Mouse (Mus musculus): ENCODE measurements around the gene Casp3.
A peak's percentile ranks its signal among the peaks of the same experiment; 100 is the strongest.
"Not testable (repeated sequence)": the region's sequence is repeated elsewhere in the genome, so short reads cannot be mapped to it uniquely, and the experiment has no call there.

Gene Casp3

GRCm38 (mm10) chr8:46616879-46617689 is at the start of gene Casp3, which contains the start of gene Primpol:
Gene Casp3 (plus strand): TSS chr8:46617291.
Gene Primpol (minus strand): TSS chr8:46617212.
- peak; percentile 93 for DNase-seq

- no peak for DNase-seq
Observed at GRCm38 (mm10) chr8:46567946-46568345, 49.1 kb upstream of the Casp3 start.

GRCm38 (mm10) chr8:46568942-46569341 is 48.1 kb upstream of the Casp3 start:
- DNase-seq: no peak

GRCm38 (mm10) chr8:46569659-46570441 is 47.2 kb upstream of the Casp3 start:
- no peak for DNase-seq

GRCm38 (mm10) chr8:46570673-46571072 is 46.4 kb upstream of the Casp3 start:
- DNase-seq: no peak

- DNase-seq: no peak
Observed at GRCm38 (mm10) chr8:46573446-46573845, 43.6 kb upstream of the Casp3 start.

GRCm38 (mm10) chr8:46573964-46574363 is 43.1 kb upstream of the Casp3 start:
- DNase-seq: no peak

- no peak for DNase-seq
Observed at GRCm38 (mm10) chr8:46578794-46579193, 38.3 kb upstream of the Casp3 start.

- DNase-seq: not testable (repeated sequence)
Observed at GRCm38 (mm10) chr8:46584328-46584727, 32.8 kb upstream of the Casp3 start.

- no peak for DNase-seq
Observed at GRCm38 (mm10) chr8:46585576-46585975, 31.5 kb upstream of the Casp3 start.

GRCm38 (mm10) chr8:46587911-46588310 is 29.2 kb upstream of the Casp3 start:
- no peak for DNase-seq

- no peak for DNase-seq
Observed at GRCm38 (mm10) chr8:46588663-46589062, 28.4 kb upstream of the Casp3 start.

- DNase-seq: peak; percentile 12
Observed at GRCm38 (mm10) chr8:46593067-46593466, 24.0 kb upstream of the Casp3 start.

GRCm38 (mm10) chr8:46593772-46594171 is 23.3 kb upstream of the Casp3 start:
- peak; percentile 31 for DNase-seq

GRCm38 (mm10) chr8:46595593-46595992 is 21.5 kb upstream of the Casp3 start:
- no peak for DNase-seq

GRCm38 (mm10) chr8:46596530-46596929 is 20.6 kb upstream of the Casp3 start:
- no peak for DNase-seq

GRCm38 (mm10) chr8:46597411-46597810 is 19.7 kb upstream of the Casp3 start:
- no peak for DNase-seq

- DNase-seq: no peak
Observed at GRCm38 (mm10) chr8:46598114-46598513, 19.0 kb upstream of the Casp3 start.

- no peak for DNase-seq
Observed at GRCm38 (mm10) chr8:46598753-46599152, 18.3 kb upstream of the Casp3 start.

- no peak for DNase-seq
Observed at GRCm38 (mm10) chr8:46599314-46599904, 17.7 kb upstream of the Casp3 start.

- DNase-seq: no peak
Observed at GRCm38 (mm10) chr8:46600959-46601707, 16.0 kb upstream of the Casp3 start.

- DNase-seq: no peak
Observed at GRCm38 (mm10) chr8:46603587-46603986, 13.5 kb upstream of the Casp3 start.

- DNase-seq: no peak
Observed at GRCm38 (mm10) chr8:46606930-46607329, 10.2 kb upstream of the Casp3 start.
